Mouse (Mus musculus): ENCODE data around the gene Ccno. TPM values are rescaled to one million over a fixed set of nuclear protein-coding genes. Genes with fewer than 3 reads are reported as not detected.

Gene Ccno
- polyA plus RNA-seq (2015; fragmentation: Nextera tagmentation; extraction: Ambion mirVana): 0.19 and 0.34 TPM in 2 replicates

DNA sequence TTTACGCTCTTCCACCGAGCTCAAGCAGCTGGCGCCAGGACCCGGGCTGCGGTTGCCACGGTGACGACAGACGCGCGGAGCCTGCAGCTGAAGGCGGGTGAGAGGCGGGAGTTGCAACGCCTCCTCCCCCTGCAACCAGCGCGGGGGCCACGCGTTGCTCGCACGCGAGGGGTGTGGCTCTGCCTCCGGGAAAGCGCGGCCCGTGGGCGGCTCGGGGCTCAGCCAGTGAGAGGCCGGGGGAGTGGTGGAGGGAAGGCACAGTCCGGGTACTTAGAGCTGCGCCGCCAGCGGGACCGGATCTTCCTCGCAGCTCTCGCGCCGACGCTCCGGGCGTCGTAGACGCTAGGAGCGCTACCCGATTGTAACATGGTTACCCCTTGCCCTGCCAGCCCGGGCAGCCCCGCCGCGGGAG lies at the start of gene Ccno:
Ccno (plus strand) TSS at position 271 of the 412 bp plus-strand sequence.
- Histone ChIP-seq H3K4me3 (ENCODE audit: low read depth, low read length) (peak within 1 kb of the TSS; percentile 59), H3K9me3 (replicated peaks; ENCODE audit: control insufficient read depth, low read length) (no peaks in the 10 kb centered on the region), H3K9ac (ENCODE audit: low read depth, low read length) (peak within 1 kb of the TSS; percentile 41; the same call in 1 of the 2 replicates), H3K27ac (ENCODE audit: low read length) (no peak within 1 kb of the TSS), H3K36me3 (ENCODE audit: control insufficient read depth, insufficient read depth) (no peaks in the 10 kb centered on the region), H3K4me2 (ENCODE audit: low read depth, low read length) (peak within 1 kb of the TSS; percentile 81), H3K4me1 (ENCODE audit: control insufficient read depth, low read depth, low read length) (peaks cover 3% of the 10 kb centered on the region), H3K27me3 (ENCODE audit: control insufficient read depth, insufficient read depth, low read depth, low read length) (peaks cover 74% of the 10 kb centered on the region)
- peak; percentile 96 for ATAC-seq (ENCODE audit: low read depth)
- WGBS (ENCODE audit: insufficient replicate concordance): under 1% methylated on average over 47 of the region's 47 CpGs

DNA sequence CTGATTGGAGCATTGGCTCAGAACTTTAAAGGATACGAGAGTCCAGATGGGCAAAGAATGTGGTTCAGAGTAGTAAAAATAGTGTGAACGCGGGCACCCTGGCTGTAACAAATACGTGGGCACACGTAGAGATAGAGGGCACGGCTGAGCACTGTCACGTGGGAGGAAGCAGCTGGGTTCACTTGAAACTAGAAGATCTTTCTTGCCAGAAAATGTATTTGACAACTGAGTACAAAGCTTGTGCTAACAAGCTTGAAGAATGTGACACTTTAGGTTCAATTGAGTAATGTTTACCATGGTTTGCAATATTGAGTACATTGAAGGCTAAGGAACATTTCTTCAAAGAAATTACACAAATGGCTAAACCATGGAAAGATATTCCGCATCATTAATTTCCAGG lies 49.5 kb upstream of the Ccno start:
- ATAC-seq (ENCODE audit: low read depth): no peak
- 84% methylated on average over 8 of the region's 8 CpGs for WGBS (ENCODE audit: insufficient replicate concordance)
- H3K27ac ChIP-seq (ENCODE audit: low read length): no peak overlapping the region
- no peaks in the 10 kb centered on the region for H3K27me3 ChIP-seq (ENCODE audit: control insufficient read depth, insufficient read depth, low read depth, low read length)
- H3K4me2 ChIP-seq (ENCODE audit: low read depth, low read length): no peak overlapping the region
- no peaks in the 10 kb centered on the region; the same call in 1 of the 2 replicates for H3K36me3 ChIP-seq (ENCODE audit: control insufficient read depth, insufficient read depth)
- H3K9me3 ChIP-seq (replicated peaks; ENCODE audit: control insufficient read depth, low read length): no peaks in the 10 kb centered on the region
- no peak overlapping the region for H3K9ac ChIP-seq (ENCODE audit: low read depth, low read length)
- H3K4me1 ChIP-seq (ENCODE audit: control insufficient read depth, low read depth, low read length): no peaks in the 10 kb centered on the region; the same call in 1 of the 2 replicates
- no peak overlapping the region for H3K4me3 ChIP-seq (ENCODE audit: low read depth, low read length)

DNA sequence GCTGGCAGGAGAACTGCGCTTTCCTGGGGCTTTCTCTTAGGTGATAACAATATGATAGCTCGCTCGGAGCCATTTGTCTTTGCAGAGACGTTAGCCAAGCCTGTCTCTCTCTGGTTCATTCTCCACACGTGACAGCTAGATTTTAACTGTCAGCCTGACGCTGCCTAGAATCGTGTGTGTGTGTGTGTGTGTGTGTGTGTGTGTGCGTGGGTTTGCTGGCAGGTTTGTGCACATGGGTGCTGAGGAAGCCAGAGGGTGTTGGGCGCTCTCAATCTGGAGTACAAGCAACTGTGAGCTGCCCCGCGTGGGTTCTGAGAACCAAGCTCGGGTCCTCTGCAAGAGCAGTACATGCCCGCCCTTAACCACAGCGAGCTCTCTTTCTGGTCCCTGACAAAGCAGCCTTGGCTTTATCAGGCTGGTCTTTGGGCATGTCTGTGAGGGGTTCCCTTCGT lies 45.7 kb upstream of the Ccno start:
- H3K4me1 ChIP-seq (ENCODE audit: control insufficient read depth, low read depth, low read length): no peaks in the 10 kb centered on the region; the same call in 1 of the 2 replicates
- H3K36me3 ChIP-seq (ENCODE audit: control insufficient read depth, insufficient read depth): no peaks in the 10 kb centered on the region; the same call in 1 of the 2 replicates
- no peaks in the 10 kb centered on the region for H3K27me3 ChIP-seq (ENCODE audit: control insufficient read depth, insufficient read depth, low read depth, low read length)
- H3K4me3 ChIP-seq (ENCODE audit: low read depth, low read length): 0 out of 2 replicates have a peak overlapping the region, but pooled peaks have one; percentile 3
- peak; percentile 62 for ATAC-seq (ENCODE audit: low read depth)
- no peaks in the 10 kb centered on the region for H3K9me3 ChIP-seq (replicated peaks; ENCODE audit: control insufficient read depth, low read length)
- H3K4me2 ChIP-seq (ENCODE audit: low read depth, low read length): peak overlapping the region; percentile 33
- WGBS (ENCODE audit: insufficient replicate concordance): 32% methylated on average over 15 of the region's 15 CpGs
- H3K9ac ChIP-seq (ENCODE audit: low read depth, low read length): no peak overlapping the region; the same call in 1 of the 2 replicates
- no peak overlapping the region for H3K27ac ChIP-seq (ENCODE audit: low read length)

DNA sequence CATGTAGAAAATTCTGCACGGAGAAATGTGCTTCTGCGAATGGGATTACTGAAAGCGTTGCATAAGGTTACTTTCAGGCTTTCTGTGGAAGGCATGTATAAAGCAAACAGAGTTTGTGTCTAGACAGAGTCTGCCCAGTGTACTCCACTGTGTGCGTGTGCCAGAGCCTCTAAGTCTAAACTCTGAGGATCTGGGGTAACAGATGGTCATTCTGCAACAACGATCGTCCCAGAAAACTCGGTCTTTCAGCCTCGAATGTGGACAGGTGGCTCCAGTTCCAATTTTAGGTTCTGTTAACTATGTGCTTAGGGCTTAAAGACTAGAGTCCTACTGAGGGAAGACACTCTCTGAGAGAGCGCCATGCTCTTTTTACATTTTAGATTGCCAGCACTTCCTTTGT lies 42.3 kb upstream of the Ccno start:
- no peak overlapping the region for H3K4me3 ChIP-seq (ENCODE audit: low read depth, low read length)
- peaks cover 7% of the 10 kb centered on the region for H3K36me3 ChIP-seq (ENCODE audit: control insufficient read depth, insufficient read depth)
- ATAC-seq (ENCODE audit: low read depth): no peak
- H3K4me2 ChIP-seq (ENCODE audit: low read depth, low read length): no peak overlapping the region
- H3K27ac ChIP-seq (ENCODE audit: low read length): no peak overlapping the region
- WGBS (ENCODE audit: insufficient replicate concordance): 85% methylated on average over 9 of the region's 9 CpGs
- H3K4me1 ChIP-seq (ENCODE audit: control insufficient read depth, low read depth, low read length): no peaks in the 10 kb centered on the region; the same call in 1 of the 2 replicates
- H3K27me3 ChIP-seq (ENCODE audit: control insufficient read depth, insufficient read depth, low read depth, low read length): no peaks in the 10 kb centered on the region
- H3K9me3 ChIP-seq (replicated peaks; ENCODE audit: control insufficient read depth, low read length): no peaks in the 10 kb centered on the region
- no peak overlapping the region for H3K9ac ChIP-seq (ENCODE audit: low read depth, low read length)

- Histone ChIP-seq H3K27me3 (ENCODE audit: control insufficient read depth, insufficient read depth, low read depth, low read length) (no peaks in the 10 kb centered on the region), H3K4me2 (ENCODE audit: low read depth, low read length) (no peak overlapping the region), H3K9me3 (replicated peaks; ENCODE audit: control insufficient read depth, low read length) (no peaks in the 10 kb centered on the region), H3K4me3 (ENCODE audit: low read depth, low read length) (no peak overlapping the region), H3K27ac (ENCODE audit: low read length) (no peak overlapping the region), H3K4me1 (ENCODE audit: control insufficient read depth, low read depth, low read length) (no peaks in the 10 kb centered on the region; the same call in 1 of the 2 replicates), H3K36me3 (ENCODE audit: control insufficient read depth, insufficient read depth) (peaks cover 7% of the 10 kb centered on the region; the same call in 1 of the 2 replicates), H3K9ac (ENCODE audit: low read depth, low read length) (no peak overlapping the region)
- 63% methylated on average over 6 of the region's 6 CpGs for WGBS (ENCODE audit: insufficient replicate concordance)
- ATAC-seq (ENCODE audit: low read depth): no peak
These were observed 41.7 kb upstream of the Ccno start for GRCm38 (mm10) chr13:112945900-112946299.

DNA sequence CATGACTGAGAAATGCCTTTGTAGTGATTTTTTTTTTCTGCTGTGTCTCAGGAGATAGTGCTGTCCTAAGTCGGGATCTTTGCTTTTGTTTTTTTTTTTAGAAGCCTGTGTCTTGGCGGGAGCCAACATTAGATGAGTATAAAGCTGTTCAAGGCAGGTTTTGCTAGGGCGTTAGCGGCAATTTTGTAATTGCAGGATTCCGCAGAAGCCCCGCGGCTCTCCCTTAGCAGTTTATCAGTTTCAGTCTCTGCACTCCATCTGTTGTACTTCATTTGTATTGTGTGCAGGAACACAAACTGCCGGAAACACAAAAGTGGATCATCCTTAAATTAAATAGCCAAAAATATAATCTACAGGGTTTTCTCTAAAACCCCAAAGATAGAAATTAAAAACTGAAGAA lies 33.5 kb upstream of the Ccno start:
- WGBS (ENCODE audit: insufficient replicate concordance): 84% methylated on average over 8 of the region's 8 CpGs
- Histone ChIP-seq H3K4me1 (ENCODE audit: control insufficient read depth, low read depth, low read length) (no peaks in the 10 kb centered on the region), H3K4me2 (ENCODE audit: low read depth, low read length) (no peak overlapping the region), H3K9ac (ENCODE audit: low read depth, low read length) (no peak overlapping the region), H3K9me3 (replicated peaks; ENCODE audit: control insufficient read depth, low read length) (no peaks in the 10 kb centered on the region), H3K4me3 (ENCODE audit: low read depth, low read length) (no peak overlapping the region), H3K27me3 (ENCODE audit: control insufficient read depth, insufficient read depth, low read depth, low read length) (no peaks in the 10 kb centered on the region), H3K27ac (ENCODE audit: low read length) (no peak overlapping the region), H3K36me3 (ENCODE audit: control insufficient read depth, insufficient read depth) (peaks cover 7% of the 10 kb centered on the region; the same call in 1 of the 2 replicates)
- ATAC-seq (ENCODE audit: low read depth): no peak

DNA sequence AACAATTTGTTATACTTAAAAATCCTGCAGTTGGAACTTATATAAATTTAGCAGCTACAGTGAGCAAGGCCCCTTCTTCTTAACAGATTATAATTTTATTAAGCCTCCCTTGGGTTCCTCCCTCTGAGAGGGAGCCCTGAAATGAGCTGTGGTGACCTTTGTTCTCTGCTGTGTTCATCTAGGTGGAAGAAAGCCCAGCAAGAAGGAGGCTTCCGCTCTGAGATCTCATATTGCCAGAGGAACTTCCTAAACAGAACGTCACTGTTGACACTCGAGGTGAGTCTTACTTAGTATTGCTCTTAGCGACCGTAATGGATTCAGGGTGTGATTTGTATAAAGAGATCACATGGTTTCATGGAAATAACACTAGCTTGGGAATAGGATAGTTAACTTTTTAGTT lies 24.5 kb upstream of the Ccno start:
- ATAC-seq (ENCODE audit: low read depth): no peak
- 78% methylated on average over 5 of the region's 5 CpGs for WGBS (ENCODE audit: insufficient replicate concordance)
- no peak overlapping the region for H3K4me3 ChIP-seq (ENCODE audit: low read depth, low read length)
- no peaks in the 10 kb centered on the region; the same call in 1 of the 2 replicates for H3K36me3 ChIP-seq (ENCODE audit: control insufficient read depth, insufficient read depth)
- no peaks in the 10 kb centered on the region for H3K27me3 ChIP-seq (ENCODE audit: control insufficient read depth, insufficient read depth, low read depth, low read length)
- no peaks in the 10 kb centered on the region for H3K4me1 ChIP-seq (ENCODE audit: control insufficient read depth, low read depth, low read length)
- H3K9ac ChIP-seq (ENCODE audit: low read depth, low read length): no peak overlapping the region
- no peak overlapping the region for H3K27ac ChIP-seq (ENCODE audit: low read length)
- H3K4me2 ChIP-seq (ENCODE audit: low read depth, low read length): no peak overlapping the region
- no peaks in the 10 kb centered on the region for H3K9me3 ChIP-seq (replicated peaks; ENCODE audit: control insufficient read depth, low read length)

DNA sequence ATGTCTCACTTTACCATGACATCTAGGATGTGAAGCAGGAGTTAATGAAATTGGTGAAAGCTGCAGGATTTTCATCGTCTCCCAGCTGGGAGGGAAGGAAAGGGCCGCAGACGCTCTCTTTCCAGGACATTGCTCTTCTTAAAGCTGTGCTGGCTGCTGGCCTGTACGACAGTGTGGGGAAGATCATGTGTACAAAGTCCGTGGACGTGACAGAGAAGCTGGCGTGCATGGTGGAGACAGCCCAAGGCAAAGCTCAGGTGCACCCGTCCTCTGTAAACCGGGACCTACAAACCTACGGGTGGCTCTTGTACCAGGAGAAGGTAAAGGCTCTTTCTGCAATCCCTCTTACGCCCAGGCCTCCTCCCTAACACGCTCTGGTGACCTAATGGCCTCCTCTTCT lies 23.2 kb upstream of the Ccno start:
- no peak overlapping the region for H3K4me3 ChIP-seq (ENCODE audit: low read depth, low read length)
- no peak overlapping the region for H3K27ac ChIP-seq (ENCODE audit: low read length)
- no peak overlapping the region for H3K4me2 ChIP-seq (ENCODE audit: low read depth, low read length)
- H3K36me3 ChIP-seq (ENCODE audit: control insufficient read depth, insufficient read depth): no peaks in the 10 kb centered on the region; the same call in 1 of the 2 replicates
- no peaks in the 10 kb centered on the region for H3K9me3 ChIP-seq (replicated peaks; ENCODE audit: control insufficient read depth, low read length)
- ATAC-seq (ENCODE audit: low read depth): no peak
- H3K9ac ChIP-seq (ENCODE audit: low read depth, low read length): no peak overlapping the region
- WGBS (ENCODE audit: insufficient replicate concordance): 89% methylated on average over 12 of the region's 12 CpGs
- H3K27me3 ChIP-seq (ENCODE audit: control insufficient read depth, insufficient read depth, low read depth, low read length): no peaks in the 10 kb centered on the region
- H3K4me1 ChIP-seq (ENCODE audit: control insufficient read depth, low read depth, low read length): no peaks in the 10 kb centered on the region

GRCm38 (mm10) chr13:112967267-112967666 lies 20.3 kb upstream of the Ccno start:
- H3K9ac ChIP-seq (ENCODE audit: low read depth, low read length): no peak overlapping the region
- H3K36me3 ChIP-seq (ENCODE audit: control insufficient read depth, insufficient read depth): no peaks in the 10 kb centered on the region; the same call in 1 of the 2 replicates
- no peaks in the 10 kb centered on the region for H3K27me3 ChIP-seq (ENCODE audit: control insufficient read depth, insufficient read depth, low read depth, low read length)
- H3K4me1 ChIP-seq (ENCODE audit: control insufficient read depth, low read depth, low read length): no peaks in the 10 kb centered on the region
- ATAC-seq (ENCODE audit: low read depth): no peak
- no peak overlapping the region for H3K27ac ChIP-seq (ENCODE audit: low read length)
- H3K4me3 ChIP-seq (ENCODE audit: low read depth, low read length): no peak overlapping the region
- no peaks in the 10 kb centered on the region for H3K9me3 ChIP-seq (replicated peaks; ENCODE audit: control insufficient read depth, low read length)
- 71% methylated on average over 5 of the region's 5 CpGs for WGBS (ENCODE audit: insufficient replicate concordance)
- H3K4me2 ChIP-seq (ENCODE audit: low read depth, low read length): no peak overlapping the region

Data from liver, embryonic 16.5 days (tissue).